27 mouse cellular contexts compared by ENCODE assay signal in genomic region chr6:138792802-138793201, GRCm38 (mm10).
"Had no signal": no experiment of that assay in that cellular context is flagged by ENCODE, and none has a peak within 500 bp of the region (broad histone marks: within the 10 kb centered on the region; RNA-seq: fewer than 3 reads in every experiment).

No protein-coding gene starts in this region.

- DNase-seq: cerebellum, adult 2 months; cerebellum, adult 8-10 months; cerebellum, adult 9-10 months; cerebellum, adult 9-11 months; cerebellum, postnatal 10 days; cerebellum, postnatal 14 days; cerebellum, postnatal 25 days; cerebellum, postnatal 36 days; embryo, embryonic 11 days; forebrain, postnatal 0 days; gastrocnemius, adult 2 months; gastrocnemius, postnatal 10 days; gastrocnemius, postnatal 14 days; gastrocnemius, postnatal 25 days; gastrocnemius, postnatal 36 days; heart, adult 18-20 months had no signal

- ATAC-seq: forebrain, embryonic 13.5 days; forebrain, embryonic 14.5 days; forebrain, embryonic 15.5 days; forebrain, embryonic 16.5 days; forebrain, postnatal 0 days had no signal

- H3K36me3 ChIP-seq: embryonic facial prominence, embryonic 10.5 days; embryonic facial prominence, embryonic 12.5 days; embryonic facial prominence, embryonic 13.5 days; embryonic facial prominence, embryonic 15.5 days; forebrain, embryonic 10.5 days; forebrain, embryonic 12.5 days; forebrain, embryonic 15.5 days had no signal

- H3K9ac ChIP-seq: embryonic facial prominence, embryonic 12.5 days; embryonic facial prominence, embryonic 13.5 days; embryonic facial prominence, embryonic 15.5 days; forebrain, embryonic 12.5 days; forebrain, embryonic 13.5 days; forebrain, embryonic 15.5 days; forebrain, postnatal 0 days had no signal

- H3K4me1 ChIP-seq: embryonic facial prominence, embryonic 12.5 days; embryonic facial prominence, embryonic 13.5 days; embryonic facial prominence, embryonic 15.5 days; forebrain, embryonic 10.5 days; forebrain, embryonic 12.5 days; forebrain, embryonic 13.5 days; forebrain, embryonic 15.5 days had no signal

- H3K9me3 ChIP-seq: embryonic facial prominence, embryonic 10.5 days; embryonic facial prominence, embryonic 12.5 days; embryonic facial prominence, embryonic 13.5 days; embryonic facial prominence, embryonic 15.5 days; forebrain, embryonic 10.5 days; forebrain, embryonic 12.5 days; forebrain, embryonic 13.5 days; forebrain, embryonic 15.5 days had no signal

- H3K27me3 ChIP-seq: embryonic facial prominence, embryonic 12.5 days; embryonic facial prominence, embryonic 13.5 days; embryonic facial prominence, embryonic 15.5 days; forebrain, embryonic 12.5 days; forebrain, embryonic 13.5 days; forebrain, embryonic 15.5 days had no signal

- H3K4me2 ChIP-seq: embryonic facial prominence, embryonic 12.5 days; embryonic facial prominence, embryonic 13.5 days; embryonic facial prominence, embryonic 15.5 days; forebrain, embryonic 12.5 days; forebrain, embryonic 13.5 days; forebrain, embryonic 15.5 days had no signal

- H3K27ac ChIP-seq: embryonic facial prominence, embryonic 10.5 days; embryonic facial prominence, embryonic 12.5 days; embryonic facial prominence, embryonic 13.5 days; embryonic facial prominence, embryonic 15.5 days; forebrain, embryonic 10.5 days; forebrain, embryonic 12.5 days; forebrain, embryonic 13.5 days; forebrain, embryonic 15.5 days; gastrocnemius, adult 2 months had no signal

- H3K4me3 ChIP-seq: embryonic facial prominence, embryonic 10.5 days; embryonic facial prominence, embryonic 12.5 days; embryonic facial prominence, embryonic 13.5 days; embryonic facial prominence, embryonic 15.5 days; erythroblast, embryonic 14.5 days; forebrain, embryonic 10.5 days; forebrain, embryonic 12.5 days; forebrain, embryonic 13.5 days; forebrain, embryonic 15.5 days; gastrocnemius, adult 2 months had no signal
